Mouse (Mus musculus) inflammation-experienced regulatory T-cells, adult 6 months (primary cell): Measurements from ENCODE around the gene Hnf4a. TPM values are rescaled to one million over a fixed set of nuclear protein-coding genes. Genes with fewer than 3 reads are reported as not detected.

Experiments
- polyA plus RNA-seq, 3 experiments: library from polyadenylated mRNA; unstranded; fragments of 100-300 nt; shearing (Covaris generic); gene quantifications; one replicate each; pipeline ENCODE4 v1.2.1; 2017

Hnf4a gene
- polyA plus RNA-seq, 3 experiments from 2014 or later = not detected

Other genes with a start within 250 kb of the Hnf4a start
- not detected for gene Jph2, start 108.8 kb upstream of the Hnf4a start, polyA plus RNA-seq
- 100 to 1,000 TPM; 120 to 137 (median 126) TPM for gene Oser1, start 82.1 kb upstream of the Hnf4a start, polyA plus RNA-seq
- gene Gdap1l1, start 68.3 kb upstream of the Hnf4a start, polyA plus RNA-seq = under 1 TPM in 1 of 3 experiments, not detected in 2; 0.39 TPM
- gene Fitm2, start 34.2 kb upstream of the Hnf4a start, polyA plus RNA-seq = 1 to 10 TPM; 1.3 to 3.0 (median 2.2) TPM
- gene R3hdml, start 14.5 kb upstream of the Hnf4a start, polyA plus RNA-seq = not detected
- gene Ttpal, start 95.5 kb downstream of the Hnf4a start, polyA plus RNA-seq = 10 to 100 TPM; 37.3 to 41.8 (median 40.6) TPM
- 100 to 1,000 TPM; 124 to 178 (median 145) TPM for gene Serinc3, start 138.3 kb downstream of the Hnf4a start, polyA plus RNA-seq
- 1 to 10 TPM; 2.0 to 5.5 (median 3.3) TPM for gene Pkig, start 151.6 kb downstream of the Hnf4a start, polyA plus RNA-seq
- 1 to 10 TPM; 4.4 to 8.2 (median 7.4) TPM for gene Ada, start 243.4 kb downstream of the Hnf4a start, polyA plus RNA-seq